Mouse (Mus musculus) hindbrain, embryonic 11.5 days (tissue): Measurements from ENCODE around the gene Cdh10. TPM values are rescaled to one million over a fixed set of nuclear protein-coding genes. Genes with fewer than 3 reads are reported as not detected.

Source experiments
- ATAC-seq: fragments of 200-750 bp; cut with Nextera tagmentation; 2 replicates; pipeline ENCODE4 v1.8.0; 2017; ENCODE audit warnings: mild to moderate bottlenecking, moderate TSS enrichment, moderate library complexity; ENCODE audit not compliant: low FRiP score
- DNase-seq: peaks from one replicate; pipeline ENCODE4 v3.0.0-alpha.2; 2015; ENCODE audit warnings: low spot score
- H3K27ac ChIP-seq: fragments of 300-500 bp; sonication (generic); 2 replicates; pipeline ENCODE4 v1.5.1; 2014; ENCODE audit warnings: mild to moderate bottlenecking, low read depth, low read length
- H3K27me3 ChIP-seq: fragments of 300-500 bp; sonication (generic); 2 replicates; pipeline ENCODE4 v1.6.1; 2014; ENCODE audit warnings: mild to moderate bottlenecking, low read length, moderate library complexity, mixed read lengths; ENCODE audit not compliant: control insufficient read depth, insufficient read depth
- H3K36me3 ChIP-seq: fragments of 300-500 bp; sonication (generic); 2 replicates; pipeline ENCODE4 v1.6.1; 2014; ENCODE audit warnings: mild to moderate bottlenecking, low read length, moderate library complexity, mixed read lengths; ENCODE audit not compliant: control insufficient read depth, insufficient read depth
- H3K4me1 ChIP-seq: fragments of 300-500 bp; sonication (generic); replicated peaks from 2 replicates; pipeline ENCODE4 v1.6.1; 2014; ENCODE audit warnings: low read length, mixed read lengths; ENCODE audit not compliant: control insufficient read depth, insufficient read depth
- H3K4me2 ChIP-seq: fragments of 300-500 bp; sonication (generic); replicated peaks from 2 replicates; pipeline ENCODE4 v1.6.1; 2014; ENCODE audit warnings: mild to moderate bottlenecking, low read depth, low read length
- H3K4me3 ChIP-seq: fragments of 300-500 bp; sonication (generic); 2 replicates; pipeline ENCODE4 v1.5.1; 2014; ENCODE audit warnings: low read depth, low read length
- H3K9ac ChIP-seq: fragments of 300-500 bp; sonication (generic); 2 replicates; pipeline ENCODE4 v1.6.1; 2014; ENCODE audit warnings: low read depth, low read length
- H3K9me3 ChIP-seq: fragments of 300-500 bp; sonication (generic); 2 replicates; pipeline ENCODE4 v1.6.1; 2016; ENCODE audit warnings: low read length; ENCODE audit not compliant: control insufficient read depth
- WGBS: fragments of 180-500 bp; shearing (Covaris S2); extraction: QIAGEN DNeasy Blood & Tissue Kit; methylation state at CpG from one replicate; pipeline ENCODE4 v1.1.7; 2014; 5-methylcytosine and 5-hydroxymethylcytosine counted together
- polyA plus RNA-seq: library from polyadenylated mRNA; unstranded; fragments of >200 nt; fragmentation: Nextera tagmentation; extraction: Ambion mirVana; gene quantifications from 2 replicates; pipeline ENCODE4 v1.2.1, GENCODE M21; 2014

Gene Cdh10
- 5.5 and 6.0 TPM in 2 replicates for polyA plus RNA-seq

DNA sequence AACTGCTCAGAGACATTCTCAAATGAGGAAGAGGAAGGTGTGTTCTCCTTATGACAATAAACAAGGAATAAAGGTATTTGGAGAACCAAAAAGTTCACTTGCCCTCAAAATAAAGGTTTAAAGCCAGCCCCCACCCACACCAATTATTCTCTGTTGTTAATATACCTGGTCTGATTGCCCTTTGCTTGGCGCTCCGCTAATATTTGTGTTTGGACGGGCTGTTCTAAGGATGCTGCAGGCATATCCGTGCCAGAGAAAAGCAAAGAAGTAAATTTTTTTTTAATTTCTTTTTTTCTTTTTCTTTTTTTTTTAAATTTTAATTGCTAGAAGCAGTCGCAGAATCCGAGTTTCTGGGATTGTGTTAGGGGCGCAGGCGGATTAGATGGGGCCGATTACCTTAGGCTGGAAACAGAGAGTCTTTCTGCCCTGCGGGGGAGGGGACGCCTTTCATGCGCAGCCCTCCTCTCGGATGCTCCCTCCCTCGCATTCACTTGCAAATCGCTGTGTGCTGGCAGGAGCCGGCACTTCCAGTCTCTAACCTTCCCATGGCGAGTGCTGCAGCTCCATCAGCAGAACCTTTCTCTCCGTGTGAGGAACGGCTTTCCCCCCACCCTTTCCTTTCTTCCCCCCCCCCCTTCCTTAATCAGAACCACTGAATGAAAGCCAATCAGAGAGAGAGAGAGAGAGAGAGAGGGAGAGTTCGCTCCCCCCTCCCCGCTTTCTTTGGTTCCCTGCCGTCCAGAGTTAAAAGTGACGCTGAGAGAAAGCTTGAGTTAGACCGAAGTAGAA lies at the start of gene Cdh10:
Gene Cdh10, plus strand, starts transcription at position 763 of the 789 bp plus-strand sequence.
- WGBS = under 1% methylated on average over 24 of the region's 24 CpGs
- no peaks in the 10 kb centered on the region for H3K27me3 ChIP-seq
- ATAC-seq (peak; percentile 96), DNase-seq (peak; percentile 81)
- H3K4me1 ChIP-seq = no peaks in the 10 kb centered on the region
- peak within 1 kb of the TSS; percentile 24 for H3K4me3 ChIP-seq
- H3K9ac ChIP-seq = peak within 1 kb of the TSS; percentile 3
- peak within 1 kb of the TSS; percentile 32 for H3K4me2 ChIP-seq
- H3K36me3 ChIP-seq = no peaks in the 10 kb centered on the region
- no peak within 1 kb of the TSS; the same call in 1 of the 2 replicates for H3K27ac ChIP-seq
- H3K9me3 ChIP-seq = no peaks in the 10 kb centered on the region

DNA sequence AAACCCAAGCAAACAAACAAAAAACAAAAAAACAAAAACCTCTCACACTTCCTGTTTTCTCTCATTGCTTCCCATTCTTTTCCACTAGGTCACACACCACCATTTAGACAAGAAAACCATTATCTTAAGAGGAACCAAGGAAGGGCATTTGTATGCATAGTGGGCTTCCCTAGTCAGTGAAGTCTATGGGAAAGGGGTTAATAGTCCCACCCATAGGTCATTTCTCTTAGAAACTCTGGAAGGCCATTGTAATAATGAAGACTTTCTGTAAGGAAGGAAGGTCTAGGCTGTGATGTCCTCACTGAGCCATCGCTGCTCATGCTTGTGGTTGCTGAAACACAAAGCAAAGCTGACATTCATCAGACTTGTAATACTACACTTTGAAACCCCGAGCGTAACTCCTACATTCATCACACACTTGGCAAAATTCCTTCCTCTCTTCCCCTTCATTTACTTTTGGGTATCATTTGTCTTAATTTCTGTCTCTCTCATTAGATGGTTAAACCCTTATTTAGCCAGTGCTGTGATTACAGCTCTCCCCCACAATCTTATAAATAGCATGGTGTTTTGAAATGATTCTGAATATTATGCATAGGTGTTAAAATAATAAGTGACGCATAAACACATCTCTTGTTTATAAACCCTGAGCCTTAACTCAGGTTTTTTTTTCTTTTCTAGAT lies 9.5 kb upstream of the Cdh10 start:
- Histone ChIP-seq H3K4me1 (no peaks in the 10 kb centered on the region), H3K27me3 (no peaks in the 10 kb centered on the region), H3K4me3 (no peak overlapping the region), H3K36me3 (no peaks in the 10 kb centered on the region), H3K4me2 (no peak overlapping the region), H3K27ac (no peak overlapping the region), H3K9ac (no peak overlapping the region), H3K9me3 (no peaks in the 10 kb centered on the region)
- 51% methylated on average over 4 of the region's 4 CpGs for WGBS
- ATAC-seq (peak; percentile 85), DNase-seq (peak; percentile 14)

DNA sequence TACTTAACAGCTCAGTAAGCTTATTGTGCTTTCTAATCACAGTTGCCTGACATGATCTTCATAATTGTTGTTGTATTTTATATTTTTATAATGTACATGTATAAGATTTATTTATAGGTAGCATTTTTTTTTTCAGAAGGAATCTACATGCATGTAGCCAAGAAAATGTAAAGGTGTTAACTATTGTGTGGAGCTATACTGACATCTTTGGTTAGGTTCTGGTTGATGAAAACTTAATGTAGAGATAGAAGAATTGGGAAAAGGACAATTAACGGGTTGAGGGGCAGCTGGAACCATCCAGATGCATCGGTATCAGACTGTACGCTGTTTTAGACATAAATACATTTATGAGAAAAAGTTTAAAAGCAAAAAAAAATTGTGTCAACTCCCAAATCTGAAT lies 1.0 kb upstream of the Cdh10 start:
- Histone ChIP-seq H3K4me3 (no peak overlapping the region), H3K9me3 (no peaks in the 10 kb centered on the region), H3K27ac (no peak overlapping the region), H3K36me3 (no peaks in the 10 kb centered on the region), H3K4me1 (no peaks in the 10 kb centered on the region), H3K27me3 (no peaks in the 10 kb centered on the region), H3K4me2 (no peak overlapping the region), H3K9ac (no peak overlapping the region)
- ATAC-seq = no peak
- DNase-seq = no peak
- WGBS = 76% methylated on average over 3 of the region's 3 CpGs

DNA sequence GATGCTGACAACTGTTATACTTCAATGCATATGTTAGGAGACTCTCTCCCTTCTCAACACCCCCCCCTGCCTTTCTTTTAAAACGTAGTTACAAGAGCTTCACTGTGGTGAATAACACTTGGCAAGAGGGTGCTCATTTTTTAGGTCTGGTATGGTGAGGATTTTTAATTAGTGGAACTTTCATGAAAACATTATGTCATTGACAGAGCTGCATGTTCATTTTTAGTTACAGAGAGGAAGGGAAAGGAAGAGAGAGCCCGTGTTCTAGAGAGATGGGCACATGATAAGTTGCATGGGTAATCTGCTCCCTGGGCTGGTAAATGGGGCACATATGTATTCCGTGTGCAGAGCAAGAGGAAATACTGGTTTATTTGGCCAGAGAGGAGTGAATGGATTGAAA lies 1.5 kb downstream of the Cdh10 start:
- ATAC-seq (no peak), DNase-seq (peak; percentile 19)
- Histone ChIP-seq H3K9ac (no peak overlapping the region), H3K4me1 (no peaks in the 10 kb centered on the region), H3K27me3 (no peaks in the 10 kb centered on the region), H3K9me3 (no peaks in the 10 kb centered on the region), H3K4me2 (0 out of 2 replicates have a peak overlapping the region, but pooled peaks have one; percentile 2), H3K27ac (no peak overlapping the region), H3K4me3 (no peak overlapping the region; the same call in 1 of the 2 replicates), H3K36me3 (no peaks in the 10 kb centered on the region)
- WGBS = 28% methylated on average over 3 of the region's 3 CpGs

DNA sequence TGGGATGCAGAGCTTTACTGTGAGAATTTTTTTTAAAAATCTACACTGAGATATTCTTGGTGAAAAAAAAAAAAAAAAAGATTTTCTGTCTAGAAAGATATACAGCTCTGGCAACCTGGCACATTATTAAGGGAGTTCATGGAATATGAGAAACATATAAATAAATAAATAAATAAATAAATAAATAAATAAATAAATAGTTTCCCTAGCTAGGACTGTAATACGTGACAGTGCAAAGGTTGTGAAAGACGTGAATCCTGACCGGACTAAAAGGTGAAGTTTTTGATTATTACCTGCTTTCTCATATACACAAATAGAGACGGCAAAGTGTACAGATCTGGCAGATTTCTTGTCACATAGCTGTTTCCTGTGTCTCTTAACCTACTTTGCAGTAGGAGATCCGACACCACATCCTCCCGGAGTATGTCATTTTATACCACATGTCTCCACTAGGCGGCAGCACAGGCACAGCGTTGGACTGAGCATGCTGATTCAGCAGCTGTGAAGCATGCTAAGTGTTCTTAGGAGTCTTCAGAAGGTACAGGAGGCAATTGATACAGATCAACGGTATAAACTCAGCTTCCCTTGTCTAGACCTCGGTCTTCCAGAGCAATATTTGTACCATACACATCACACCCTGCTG lies 2.5 kb downstream of the Cdh10 start:
- Histone ChIP-seq H3K4me3 (no peak overlapping the region), H3K27ac (no peak overlapping the region), H3K9me3 (no peaks in the 10 kb centered on the region), H3K36me3 (no peaks in the 10 kb centered on the region), H3K9ac (no peak overlapping the region), H3K27me3 (no peaks in the 10 kb centered on the region), H3K4me1 (no peaks in the 10 kb centered on the region), H3K4me2 (no peak overlapping the region)
- WGBS = 25% methylated on average over 10 of the region's 10 CpGs
- DNase-seq (peak; percentile 91), ATAC-seq (peak; percentile 59)

DNA sequence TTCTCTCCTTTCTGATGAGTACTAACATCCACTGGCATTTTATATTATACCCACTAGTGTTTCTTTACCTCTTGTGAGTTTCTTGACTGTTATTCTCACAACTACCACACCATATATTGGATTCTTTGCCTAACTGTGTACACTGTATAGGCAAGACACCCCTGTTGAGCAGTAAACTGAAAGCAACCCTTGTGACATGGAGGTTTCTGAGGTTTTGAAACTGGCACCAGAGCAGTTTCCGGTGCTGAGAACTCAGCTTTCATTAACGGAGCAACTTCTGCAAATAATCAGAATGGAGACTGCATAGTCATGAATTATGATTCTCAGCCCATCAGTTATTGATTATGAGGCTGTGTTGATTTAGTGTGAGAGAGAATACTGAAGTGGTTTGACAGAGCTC lies 4.7 kb downstream of the Cdh10 start:
- H3K27me3 ChIP-seq = no peaks in the 10 kb centered on the region

DNA sequence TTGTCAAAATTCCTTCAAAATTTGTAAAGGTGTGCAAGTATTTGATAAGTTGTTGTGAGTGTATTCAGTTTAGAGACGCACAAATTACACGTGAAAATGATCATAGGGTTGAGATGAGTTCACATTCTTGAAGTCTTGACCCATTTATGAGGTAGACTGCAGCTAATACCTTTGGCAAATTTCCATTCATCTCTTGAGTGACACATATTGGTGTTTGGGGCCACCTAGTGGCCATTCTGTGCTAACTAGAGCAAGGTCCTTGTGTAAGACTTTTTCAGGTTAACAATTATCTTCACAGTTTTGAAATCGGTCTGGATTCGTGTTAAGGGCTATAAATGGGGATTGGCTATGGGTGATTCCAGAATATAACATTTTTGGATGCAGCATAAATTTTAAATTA lies 13.5 kb downstream of the Cdh10 start:
- Histone ChIP-seq H3K36me3 (no peaks in the 10 kb centered on the region), H3K4me2 (no peak overlapping the region), H3K9me3 (no peaks in the 10 kb centered on the region), H3K4me1 (no peaks in the 10 kb centered on the region), H3K27me3 (no peaks in the 10 kb centered on the region), H3K27ac (no peak overlapping the region), H3K9ac (no peak overlapping the region), H3K4me3 (no peak overlapping the region)
- DNase-seq (peak; percentile 75), ATAC-seq (peak; percentile 45; the same call in 1 of the 2 replicates)
- WGBS = 22% methylated on average over 4 of the region's 4 CpGs

More for the DNA sequence above, 4.7 kb downstream of the Cdh10 start:
- H3K36me3 ChIP-seq = no peaks in the 10 kb centered on the region
- H3K27ac ChIP-seq = no peak overlapping the region
- ATAC-seq (no peak), DNase-seq (no peak)
- H3K4me1 ChIP-seq = no peaks in the 10 kb centered on the region
- no peaks in the 10 kb centered on the region for H3K9me3 ChIP-seq
- 88% methylated on average over 2 of the region's 2 CpGs for WGBS
- H3K4me3 ChIP-seq = no peak overlapping the region
- no peak overlapping the region for H3K4me2 ChIP-seq
- no peak overlapping the region for H3K9ac ChIP-seq

DNA sequence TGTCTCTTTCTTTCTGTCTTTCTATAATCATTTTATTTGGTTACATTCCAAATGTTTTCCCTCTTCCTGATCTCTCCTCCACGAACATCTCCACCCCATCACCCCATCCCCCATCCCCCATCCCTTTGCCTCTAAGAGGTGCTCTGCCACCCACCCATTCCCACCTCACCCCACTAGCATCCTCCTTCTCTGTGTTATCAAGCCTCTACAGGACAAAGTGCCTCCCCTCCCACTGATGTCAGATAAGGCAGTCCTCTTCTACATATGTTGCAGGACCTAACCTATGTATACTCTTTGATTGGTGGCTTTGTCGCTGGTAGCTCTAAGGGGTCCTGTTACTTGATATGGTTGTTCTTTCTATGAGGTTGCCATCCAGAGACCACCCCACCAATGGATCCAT lies 23.0 kb downstream of the Cdh10 start:
- ATAC-seq (no peak), DNase-seq (no peak)
- WGBS = 76% methylated on average over 2 of the region's 2 CpGs
- H3K4me3 ChIP-seq = no peak overlapping the region
- H3K9ac ChIP-seq = no peak overlapping the region
- no peaks in the 10 kb centered on the region for H3K4me1 ChIP-seq
- no peaks in the 10 kb centered on the region for H3K36me3 ChIP-seq
- H3K4me2 ChIP-seq = no peak overlapping the region
- no peaks in the 10 kb centered on the region for H3K27me3 ChIP-seq
- H3K9me3 ChIP-seq = no peaks in the 10 kb centered on the region
- H3K27ac ChIP-seq = no peak overlapping the region
